Mouse (Mus musculus): ENCODE data around the gene Vmn1r60. TPM values are rescaled to one million over a fixed set of nuclear protein-coding genes. Genes with fewer than 3 reads are reported as not detected.

Vmn1r60 gene
- not detected for total RNA-seq (2023)

GRCm38 (mm10) chr7:5547217-5547616 lies at the start of gene Vmn1r60:
TSS of gene Vmn1r60 (minus strand) at chr7:5547317.

GRCm38 (mm10) chr7:5493856-5494255 lies 53.3 kb downstream of the Vmn1r60 start, which contains the start of gene Vmn2r28:
TSS of gene Vmn2r28 (minus strand) at chr7:5493956.

Other genes starting within 250 kb of the Vmn1r60 start
- not detected for gene Gm5065, start 196.8 kb downstream of the Vmn1r60 start, total RNA-seq (2023)
- not detected for gene Nlrp2, start 196.3 kb downstream of the Vmn1r60 start, total RNA-seq (2023)
- gene Vmn1r58, start 133.9 kb downstream of the Vmn1r60 start, total RNA-seq (2023), result not detected
- gene Vmn1r59, start 90.5 kb downstream of the Vmn1r60 start, total RNA-seq (2023), result not detected
- gene Vmn2r28, start 53.4 kb downstream of the Vmn1r60 start, total RNA-seq (2023), result not detected
- not detected for gene Vmn1r61, start 66.0 kb upstream of the Vmn1r60 start, total RNA-seq (2023)
- gene Vmn1r62, start 126.3 kb upstream of the Vmn1r60 start, total RNA-seq (2023), result not detected

Measured in neutrophil, adult 59 days (primary cell).